Mouse (Mus musculus) urinary bladder, postnatal 0 days (tissue): ENCODE results near the gene Klk14. TPM values are rescaled to one million over a fixed set of nuclear protein-coding genes. Genes with fewer than 3 reads are reported as not detected.

Experiments
- polyA plus RNA-seq: library from polyadenylated mRNA; unstranded; fragments of >200 nt; fragmentation: Nextera tagmentation; extraction: Ambion mirVana; gene quantifications from 2 replicates; pipeline ENCODE4 v1.2.1, GENCODE M21; 2015

Klk14 gene
- polyA plus RNA-seq: 0.14 TPM in 1 of 2 replicates, not detected in the other

DNA sequence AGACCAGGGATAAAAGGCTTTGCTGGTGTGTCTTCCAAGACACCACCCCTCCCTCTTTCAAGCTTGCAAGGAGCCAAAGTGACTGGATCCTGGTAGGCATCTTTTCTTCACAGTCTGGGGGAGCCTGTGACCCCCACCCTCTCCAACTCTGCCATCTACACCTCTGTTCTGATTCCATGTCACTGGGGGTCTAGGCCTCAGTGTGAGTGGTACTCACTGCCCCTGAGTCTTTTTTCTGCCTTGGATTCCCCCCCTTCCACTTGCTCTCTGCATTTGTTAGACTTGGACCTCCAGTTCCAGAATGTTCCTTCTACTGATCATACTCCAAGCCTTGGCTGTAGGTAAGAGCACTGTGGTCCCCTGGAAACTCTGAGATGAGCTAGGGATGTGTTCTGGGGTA is at the start of gene Klk14:
Klk14 (plus strand) TSS at position 301 of the 400 bp plus-strand sequence.

DNA sequence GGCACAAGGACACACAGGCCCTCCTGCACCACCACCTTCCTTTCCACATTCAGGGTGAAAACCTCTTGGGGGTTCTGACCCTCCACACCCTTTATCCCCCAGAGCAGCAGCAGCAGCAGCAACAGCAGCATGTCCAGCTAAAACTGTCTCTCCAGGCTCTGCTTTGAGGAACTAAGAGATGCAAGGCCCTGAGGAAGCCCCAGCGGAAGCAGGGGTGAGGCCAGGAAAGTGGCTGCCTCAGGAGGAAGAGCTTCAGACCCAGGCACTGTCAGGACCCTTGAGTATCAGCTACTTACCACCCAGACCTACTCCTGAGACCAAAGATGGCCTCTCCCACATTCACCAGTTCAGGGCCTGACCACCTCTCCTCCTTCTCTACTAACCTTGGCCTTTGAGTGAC is 30.2 kb upstream of the Klk14 start, which contains the start of gene Siglece:
Siglece (minus strand) TSS at position 160 of the 400 bp plus-strand sequence.

DNA sequence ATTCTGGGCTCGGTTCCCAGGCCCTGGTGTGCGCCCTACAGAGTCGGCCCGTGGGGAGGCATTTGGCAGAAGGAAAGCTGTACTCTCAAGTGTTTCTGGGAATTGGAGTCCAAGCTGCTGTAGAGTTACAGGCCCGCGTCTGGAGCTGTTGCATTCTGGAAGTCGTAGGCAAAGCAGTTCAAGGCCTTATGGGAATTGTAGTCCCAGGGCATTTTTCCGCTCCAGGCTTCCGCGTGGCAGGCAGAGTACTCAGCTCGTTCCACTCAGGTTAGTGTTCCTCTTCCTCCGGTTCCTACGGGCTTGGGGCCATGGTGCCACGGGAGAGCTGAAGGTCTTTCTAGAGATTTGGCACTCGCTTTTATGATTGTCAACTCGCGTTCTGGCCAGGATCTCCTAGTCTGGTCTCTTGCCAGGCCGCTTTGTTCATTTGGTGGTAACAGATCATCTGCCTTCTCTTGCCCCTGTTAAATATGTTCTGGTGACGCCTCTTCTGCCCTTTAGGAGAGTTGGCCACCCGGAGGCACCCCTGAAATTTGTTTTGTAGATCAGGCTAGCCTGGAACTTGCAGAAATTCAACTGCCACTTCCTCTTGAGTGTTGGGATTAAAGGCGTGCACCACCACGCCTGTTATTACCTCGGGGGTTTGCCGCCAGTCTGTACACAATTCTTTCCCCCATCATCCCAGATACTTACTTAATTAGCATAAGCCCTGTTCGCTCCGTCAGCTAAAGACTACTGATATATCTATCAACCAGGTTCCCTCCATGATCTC is 18.2 kb upstream of the Klk14 start, which contains the start of gene Ctu1:
Ctu1 (plus strand) TSS at position 208 of the 772 bp plus-strand sequence.

GRCm38 (mm10) chr7:43712267-43712666 is 22.0 kb downstream of the Klk14 start, which contains the start of gene Klk13:
Klk13 (plus strand) TSS chr7:43712567.

Other genes starting within 250 kb of the Klk14 start
- not detected in 2 replicates for gene Cldnd2, start 249.6 kb upstream of the Klk14 start, polyA plus RNA-seq
- gene Etfb, start 246.3 kb upstream of the Klk14 start, polyA plus RNA-seq: 302 and 307 TPM in 2 replicates
- gene Gm45233, start 246.3 kb upstream of the Klk14 start, polyA plus RNA-seq: 0.17 TPM in 1 of 2 replicates, not detected in the other
- 4.6 and 5.0 TPM in 2 replicates for gene Vsig10l, start 227.3 kb upstream of the Klk14 start, polyA plus RNA-seq
- gene Iglon5, start 200.3 kb upstream of the Klk14 start, polyA plus RNA-seq: 0.11 and 0.19 TPM in 2 replicates
- gene 4931406B18Rik, start 184.5 kb upstream of the Klk14 start, polyA plus RNA-seq: not detected in 2 replicates
- gene Cd33, start 146.0 kb upstream of the Klk14 start, polyA plus RNA-seq: 2.0 and 5.1 TPM in 2 replicates
- 1.00 and 1.0 TPM in 2 replicates for gene Zfp658, start 128.2 kb upstream of the Klk14 start, polyA plus RNA-seq
- 4.7 and 6.3 TPM in 2 replicates for gene Zfp719, start 110.8 kb upstream of the Klk14 start, polyA plus RNA-seq
- gene Zfp819, start 83.2 kb upstream of the Klk14 start, polyA plus RNA-seq: 0.07 TPM in 1 of 2 replicates, not detected in the other
- not detected in 2 replicates for gene Ceacam18, start 55.7 kb upstream of the Klk14 start, polyA plus RNA-seq
- 0.70 and 1.1 TPM in 2 replicates for gene Siglece, start 30.3 kb upstream of the Klk14 start, polyA plus RNA-seq
- 7.5 and 8.4 TPM in 2 replicates for gene Ctu1, start 18.4 kb upstream of the Klk14 start, polyA plus RNA-seq
- gene Klk13, start 22.1 kb downstream of the Klk14 start, polyA plus RNA-seq: 0.13 and 0.15 TPM in 2 replicates
- gene Klk12, start 78.5 kb downstream of the Klk14 start, polyA plus RNA-seq: not detected in 2 replicates
- gene Klk11, start 84.2 kb downstream of the Klk14 start, polyA plus RNA-seq: 0.17 TPM in 1 of 2 replicates, not detected in the other
- gene Klk10, start 90.6 kb downstream of the Klk14 start, polyA plus RNA-seq: 0.91 and 1.4 TPM in 2 replicates
- gene Klk9, start 101.5 kb downstream of the Klk14 start, polyA plus RNA-seq: 0.11 and 0.17 TPM in 2 replicates
- gene Klk8, start 107.2 kb downstream of the Klk14 start, polyA plus RNA-seq: 10.9 and 17.2 TPM in 2 replicates
- not detected in 2 replicates for gene Klk7, start 120.9 kb downstream of the Klk14 start, polyA plus RNA-seq
- 0.40 and 0.65 TPM in 2 replicates for gene Klk6, start 134.1 kb downstream of the Klk14 start, polyA plus RNA-seq
- gene Klk5, start 151.6 kb downstream of the Klk14 start, polyA plus RNA-seq: not detected in 2 replicates
- not detected in 2 replicates for gene Klk4, start 190.7 kb downstream of the Klk14 start, polyA plus RNA-seq
- not detected in 2 replicates for gene Klk15, start 243.3 kb downstream of the Klk14 start, polyA plus RNA-seq